Mouse (Mus musculus) kidney, embryonic 16.5 days (tissue): Measurements from ENCODE around the gene Toe1. TPM values are rescaled to one million over a fixed set of nuclear protein-coding genes. Genes with fewer than 3 reads are reported as not detected.

Source experiments
- ATAC-seq: fragments of 200-750 bp; cut with Nextera tagmentation; 2 replicates; pipeline ENCODE4 v1.8.0; 2017; ENCODE audit warnings: moderate TSS enrichment; ENCODE audit not compliant: low FRiP score, low TSS enrichment
- H3K27ac ChIP-seq: fragments of 300-500 bp; sonication (generic); 2 replicates; pipeline ENCODE4 v1.5.1; 2014; ENCODE audit warnings: low read length
- H3K27me3 ChIP-seq: fragments of 300-500 bp; sonication (generic); 2 replicates; pipeline ENCODE4 v1.6.1; 2014; ENCODE audit warnings: low read length, control low read depth, mixed read lengths; ENCODE audit not compliant: insufficient read depth
- H3K36me3 ChIP-seq: fragments of 300-500 bp; sonication (generic); 2 replicates; pipeline ENCODE4 v1.6.1; 2014; ENCODE audit warnings: low read length, control low read depth, mixed read lengths; ENCODE audit not compliant: insufficient read depth
- H3K4me1 ChIP-seq: fragments of 300-500 bp; sonication (generic); 2 replicates; pipeline ENCODE4 v1.6.1; 2014; ENCODE audit warnings: low read length, control low read depth, mixed read lengths; ENCODE audit not compliant: insufficient read depth
- H3K4me2 ChIP-seq: fragments of 300-500 bp; sonication (generic); replicated peaks from 2 replicates; pipeline ENCODE4 v1.6.1; 2014; ENCODE audit warnings: low read depth, low read length
- H3K4me3 ChIP-seq: fragments of 300-500 bp; sonication (generic); 2 replicates; pipeline ENCODE4 v1.5.1; 2014; ENCODE audit warnings: mild to moderate bottlenecking, low read length
- H3K9ac ChIP-seq: fragments of 300-500 bp; sonication (generic); replicated peaks from 2 replicates; pipeline ENCODE4 v1.6.1; 2014; ENCODE audit warnings: low read length
- H3K9me3 ChIP-seq: fragments of 300-500 bp; sonication (generic); 2 replicates; pipeline ENCODE4 v1.6.1; 2016; ENCODE audit warnings: low read length, control low read depth
- WGBS: fragments of 180-500 bp; shearing (Covaris S2); extraction: QIAGEN DNeasy Blood & Tissue Kit; methylation state at CpG from one replicate; pipeline ENCODE4 v1.1.7; 2014; 5-methylcytosine and 5-hydroxymethylcytosine counted together
- polyA plus RNA-seq: library from polyadenylated mRNA; unstranded; fragments of >200 nt; fragmentation: Nextera tagmentation; extraction: Ambion mirVana; gene quantifications from 2 replicates; pipeline ENCODE4 v1.2.1, GENCODE M21; 2015

Gene Toe1
- polyA plus RNA-seq, 1 experiment from 2014 or later: 42.8 TPM

DNA sequence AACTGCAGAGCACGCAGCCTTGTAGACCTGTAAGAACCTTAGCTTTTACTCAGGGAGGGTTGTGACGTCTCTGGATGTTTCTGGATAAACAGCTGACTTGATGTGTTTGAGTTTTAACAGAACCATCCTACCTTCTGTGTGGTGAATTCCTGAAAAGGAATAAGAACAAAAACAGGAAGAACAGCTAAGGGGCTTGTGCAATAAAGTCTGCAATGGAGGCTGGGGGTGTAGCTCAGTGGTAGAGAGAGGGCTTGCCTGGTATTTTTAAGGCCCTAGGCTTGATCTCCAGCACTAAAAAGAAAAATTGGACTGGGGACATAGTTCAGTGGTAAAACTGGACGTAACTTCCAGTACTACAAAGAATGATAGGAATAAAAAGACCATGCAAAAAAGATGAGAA, 30.4 kb downstream of the Toe1 start:
- 88% methylated on average over 3 of the region's 3 CpGs for WGBS
- no peaks in the 10 kb centered on the region for H3K4me1 ChIP-seq
- H3K36me3 ChIP-seq: no peaks in the 10 kb centered on the region
- no peak overlapping the region for H3K9ac ChIP-seq
- no peak overlapping the region for H3K4me2 ChIP-seq
- no peaks in the 10 kb centered on the region for H3K9me3 ChIP-seq
- H3K4me3 ChIP-seq: no peak overlapping the region
- no peaks in the 10 kb centered on the region for H3K27me3 ChIP-seq
- no peak overlapping the region for H3K27ac ChIP-seq
- ATAC-seq: no peak

DNA sequence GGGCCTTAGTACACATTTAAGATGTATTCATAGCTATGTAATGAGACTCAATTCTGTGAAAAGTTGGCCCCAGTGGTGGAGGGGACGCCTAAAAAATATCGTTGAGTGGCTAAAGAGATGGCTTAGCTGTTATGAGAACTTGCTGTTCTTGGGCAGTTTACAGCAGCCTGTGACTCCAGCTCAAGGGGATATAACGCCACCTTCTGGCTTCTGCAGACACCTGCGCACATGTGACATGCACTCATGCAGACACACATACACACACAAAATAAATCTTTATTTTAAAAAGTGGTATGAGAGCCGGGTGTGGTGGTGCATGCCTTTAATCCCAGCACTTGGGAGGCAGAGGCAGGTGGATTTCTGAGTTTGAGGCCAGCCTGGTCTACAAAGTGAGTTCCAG, 31.0 kb downstream of the Toe1 start:
- ATAC-seq: no peak
- no peaks in the 10 kb centered on the region for H3K4me1 ChIP-seq

DNA sequence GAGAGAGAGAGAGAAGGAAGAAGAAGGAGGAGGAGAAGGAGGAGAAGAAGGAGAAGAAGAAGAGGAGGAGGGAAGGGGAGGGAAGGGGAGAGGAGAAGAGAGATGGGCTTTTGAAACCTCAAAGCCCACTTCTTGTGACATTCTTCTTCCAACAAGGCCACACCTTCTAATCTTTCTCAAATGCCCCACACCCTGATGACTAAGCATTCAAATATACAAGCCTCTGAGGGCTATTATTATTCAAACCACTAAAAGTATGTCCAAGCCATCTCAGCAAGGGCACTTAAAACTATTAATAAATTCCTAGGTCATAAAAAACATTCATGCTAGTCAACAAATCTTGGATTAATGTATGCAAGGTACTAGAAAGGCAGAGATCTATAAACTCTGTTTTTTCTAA, 38.4 kb downstream of the Toe1 start:
- no peak overlapping the region for H3K27ac ChIP-seq
- no peak overlapping the region for H3K4me2 ChIP-seq
- no peak for ATAC-seq
- no peak overlapping the region for H3K4me3 ChIP-seq
- no peak overlapping the region for H3K9ac ChIP-seq
- no peaks in the 10 kb centered on the region for H3K4me1 ChIP-seq
- H3K9me3 ChIP-seq: no peaks in the 10 kb centered on the region
- H3K36me3 ChIP-seq: no peaks in the 10 kb centered on the region
- no peaks in the 10 kb centered on the region for H3K27me3 ChIP-seq

More for the DNA sequence above, 31.0 kb downstream of the Toe1 start:
- H3K4me3 ChIP-seq: no peak overlapping the region
- no peak overlapping the region for H3K9ac ChIP-seq
- no peaks in the 10 kb centered on the region for H3K36me3 ChIP-seq
- H3K4me2 ChIP-seq: no peak overlapping the region
- WGBS: 88% methylated on average over 5 of the region's 5 CpGs
- H3K9me3 ChIP-seq: no peaks in the 10 kb centered on the region
- H3K27me3 ChIP-seq: no peaks in the 10 kb centered on the region
- H3K27ac ChIP-seq: no peak overlapping the region

DNA sequence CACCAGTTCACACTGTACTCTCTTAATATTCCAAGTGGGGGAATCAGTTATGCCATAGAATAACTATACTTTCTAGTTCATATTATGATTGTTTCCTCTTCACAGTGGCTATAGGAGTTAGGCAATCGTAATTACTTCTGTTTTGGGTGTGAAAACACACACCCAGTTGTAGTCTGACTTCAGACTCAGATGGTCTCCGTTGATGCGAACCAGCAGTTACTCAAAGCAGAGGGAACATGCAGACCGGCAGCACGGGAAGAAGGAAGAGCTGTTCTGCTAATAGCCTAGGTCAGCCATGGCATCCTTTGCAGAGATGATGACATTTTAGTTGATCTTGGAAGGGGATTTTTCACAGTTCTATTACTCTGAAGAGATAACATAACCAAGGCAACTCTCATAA, 38.9 kb downstream of the Toe1 start:
- 71% methylated on average over 5 of the region's 5 CpGs for WGBS
- Histone ChIP-seq H3K9ac (no peak overlapping the region), H3K36me3 (no peaks in the 10 kb centered on the region), H3K9me3 (no peaks in the 10 kb centered on the region), H3K27ac (no peak overlapping the region), H3K4me1 (no peaks in the 10 kb centered on the region), H3K4me2 (no peak overlapping the region), H3K27me3 (no peaks in the 10 kb centered on the region), H3K4me3 (no peak overlapping the region)
- ATAC-seq: no peak

DNA sequence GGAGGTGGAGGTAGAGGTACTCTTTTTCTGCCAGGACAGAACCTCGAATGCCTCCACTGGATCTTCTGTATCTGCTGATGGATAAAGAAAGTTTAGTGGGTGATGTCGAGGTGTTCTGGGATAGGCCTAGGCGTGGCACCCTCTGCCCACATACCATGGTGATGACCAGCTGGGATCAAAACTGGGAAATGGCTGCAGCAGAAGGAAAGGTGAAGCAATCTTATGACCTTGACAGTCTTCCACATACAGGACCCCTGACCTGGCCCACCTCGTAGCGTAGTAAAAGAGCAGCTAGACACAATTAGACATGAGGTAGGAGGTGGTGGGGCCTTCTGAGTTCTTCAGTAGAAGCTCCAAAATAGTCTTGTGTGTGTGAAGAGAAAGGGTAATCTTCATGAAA, 43.4 kb downstream of the Toe1 start:
- no peak for ATAC-seq
- WGBS: 89% methylated on average over 5 of the region's 5 CpGs
- Histone ChIP-seq H3K4me3 (no peak overlapping the region), H3K9ac (no peak overlapping the region), H3K27me3 (no peaks in the 10 kb centered on the region), H3K4me2 (no peak overlapping the region), H3K9me3 (no peaks in the 10 kb centered on the region), H3K36me3 (no peaks in the 10 kb centered on the region), H3K4me1 (no peaks in the 10 kb centered on the region), H3K27ac (no peak overlapping the region)

DNA sequence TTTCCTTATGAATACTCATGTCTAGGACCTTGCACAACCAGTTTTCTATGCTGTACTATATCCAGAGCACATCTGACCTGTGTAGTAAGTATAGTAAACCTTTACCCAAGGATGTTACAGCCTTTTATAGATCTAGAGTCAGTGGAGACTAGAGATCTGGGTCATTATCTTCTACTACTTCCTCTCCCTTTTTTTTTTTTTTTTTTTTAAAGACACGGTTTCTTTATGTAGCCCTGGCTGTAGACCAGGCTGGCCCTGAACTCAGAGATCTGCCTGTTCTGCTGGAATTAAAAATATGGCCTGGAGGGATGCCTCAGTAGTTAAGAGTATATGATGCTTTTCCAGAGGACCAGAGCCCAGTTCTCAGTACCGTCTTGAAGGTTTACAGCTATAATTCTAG, 45.5 kb downstream of the Toe1 start:
- Histone ChIP-seq H3K4me3 (no peak overlapping the region), H3K27me3 (no peaks in the 10 kb centered on the region), H3K27ac (no peak overlapping the region), H3K9ac (no peak overlapping the region), H3K9me3 (no peaks in the 10 kb centered on the region), H3K36me3 (no peaks in the 10 kb centered on the region), H3K4me1 (no peaks in the 10 kb centered on the region), H3K4me2 (no peak overlapping the region)
- ATAC-seq: no peak
- WGBS: 73% methylated on average over 2 of the region's 2 CpGs

DNA sequence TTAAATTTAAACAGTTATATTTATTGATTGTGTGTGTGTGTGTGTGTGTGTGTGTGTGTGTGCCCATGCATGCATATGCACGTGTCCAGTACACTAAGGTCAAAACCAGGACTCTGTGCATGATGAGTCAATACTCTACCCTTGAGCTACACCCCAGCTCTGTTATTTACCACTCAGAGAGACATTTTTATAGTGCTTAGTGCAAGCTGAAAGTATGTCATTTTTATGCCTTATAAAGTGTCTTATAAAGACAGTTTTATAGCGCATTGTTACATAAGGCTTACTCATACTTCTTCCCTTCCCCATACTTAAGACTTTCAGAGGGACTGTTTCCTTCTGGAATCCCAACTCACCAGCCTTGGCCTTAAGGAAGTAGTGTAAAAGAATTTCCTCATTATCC, 57.7 kb downstream of the Toe1 start:
- Histone ChIP-seq H3K9ac (no peak overlapping the region), H3K4me1 (no peaks in the 10 kb centered on the region), H3K27ac (no peak overlapping the region), H3K27me3 (no peaks in the 10 kb centered on the region), H3K36me3 (no peaks in the 10 kb centered on the region), H3K9me3 (no peaks in the 10 kb centered on the region), H3K4me3 (no peak overlapping the region), H3K4me2 (no peak overlapping the region)
- 67% methylated on average over 2 of the region's 2 CpGs for WGBS
- no peak for ATAC-seq

Other genes with a start within 250 kb of the Toe1 start
- 37.3 and 42.4 TPM in 2 replicates for gene Gpbp1l1, start 250.0 kb downstream of the Toe1 start, polyA plus RNA-seq
- 5.2 and 5.8 TPM in 2 replicates for gene Ccdc17, start 211.0 kb downstream of the Toe1 start, polyA plus RNA-seq
- 144 and 169 TPM in 2 replicates for gene Nasp, start 179.7 kb downstream of the Toe1 start, polyA plus RNA-seq
- 869 and 947 TPM in 2 replicates for gene Akr1a1, start 156.0 kb downstream of the Toe1 start, polyA plus RNA-seq
- gene Prdx1, start 122.1 kb downstream of the Toe1 start, polyA plus RNA-seq: 1,468 and 1,536 TPM in 2 replicates
- 27.0 and 30.6 TPM in 2 replicates for gene Mmachc, start 99.2 kb downstream of the Toe1 start, polyA plus RNA-seq
- gene Ccdc163, start 99.1 kb downstream of the Toe1 start, polyA plus RNA-seq: 28.8 and 40.2 TPM in 2 replicates
- 8.2 and 9.2 TPM in 2 replicates for gene Tesk2, start 86.7 kb downstream of the Toe1 start, polyA plus RNA-seq
- gene Mutyh, start 83 bp upstream of the Toe1 start, polyA plus RNA-seq: 19.0 and 22.6 TPM in 2 replicates
- gene Hpdl, start 14.1 kb upstream of the Toe1 start, polyA plus RNA-seq: 1.9 and 2.0 TPM in 2 replicates
- 1.6 and 2.1 TPM in 2 replicates for gene Zswim5, start 69.7 kb upstream of the Toe1 start, polyA plus RNA-seq
- gene Urod, start 186.8 kb upstream of the Toe1 start, polyA plus RNA-seq: 107 and 109 TPM in 2 replicates
- gene Hectd3, start 187.7 kb upstream of the Toe1 start, polyA plus RNA-seq: 11.5 and 12.4 TPM in 2 replicates
- gene Eif2b3, start 211.8 kb upstream of the Toe1 start, polyA plus RNA-seq: 45.2 and 45.8 TPM in 2 replicates